Mouse (Mus musculus): ENCODE measurements around the gene Esr2. TPM values are rescaled to one million over a fixed set of nuclear protein-coding genes. Genes with fewer than 3 reads are reported as not detected.

Esr2 gene
- total RNA-seq, 2 experiments from 2014 or later = 0.20 TPM; not detected in 1

GRCm38 (mm10) chr12:76085956-76086905 is 90.8 kb downstream of the Esr2 start:
- DNase-seq (ENCODE audit: low spot score in 2 of 2) = no peak

- DNase-seq (ENCODE audit: low spot score in 2 of 2) = no peak
These were observed 92.0 kb downstream of the Esr2 start for GRCm38 (mm10) chr12:76085066-76085465.

- DNase-seq (ENCODE audit: low spot score in 2 of 2) = no peak
These were observed 95.4 kb downstream of the Esr2 start for GRCm38 (mm10) chr12:76081557-76082211.

GRCm38 (mm10) chr12:76080876-76081556 is 96.0 kb downstream of the Esr2 start:
- no peak for DNase-seq (ENCODE audit: low spot score in 2 of 2)

GRCm38 (mm10) chr12:76073981-76074380 is 103.1 kb downstream of the Esr2 start:
- DNase-seq (ENCODE audit: low spot score in 2 of 2) = no peak

- DNase-seq (ENCODE audit: low spot score in 2 of 2) = no peak
These were observed 103.8 kb downstream of the Esr2 start for GRCm38 (mm10) chr12:76073066-76073826.

GRCm38 (mm10) chr12:76071935-76072849 is 104.9 kb downstream of the Esr2 start:
- DNase-seq (ENCODE audit: low spot score in 2 of 2) = no peak

Other genes starting within 250 kb of the Esr2 start
- gene Tex21, start 69.5 kb upstream of the Esr2 start, total RNA-seq (2021) = not detected
- 10 to 100 TPM; 30.9 to 47.3 TPM for gene Mthfd1, start 78.0 kb upstream of the Esr2 start, total RNA-seq (2021)
- gene Akap5, start 147.6 kb upstream of the Esr2 start, total RNA-seq (2021) = under 1 TPM; 0.33 to 0.54 TPM
- 1 to 10 TPM; 5.9 to 6.1 TPM for gene Zbtb25, start 192.3 kb upstream of the Esr2 start, total RNA-seq (2021)
- 1 to 10 TPM; 4.1 to 4.7 TPM for gene Zbtb1, start 193.0 kb upstream of the Esr2 start, total RNA-seq (2021)
- gene Hspa2, start 226.9 kb upstream of the Esr2 start, total RNA-seq (2021) = 10 to 100 TPM; 18.9 to 20.6 TPM
- under 1 TPM; 0.27 to 0.32 TPM for gene Ppp1r36, start 240.3 kb upstream of the Esr2 start, total RNA-seq (2021)

Data from adrenal gland, adult 18-20 months (tissue).